Mouse (Mus musculus) B cell, adult 67 days (primary cell): ENCODE measurements around the gene Mylk. TPM values are rescaled to one million over a fixed set of nuclear protein-coding genes. Genes with fewer than 3 reads are reported as not detected.

Experiments
- total RNA-seq, 2 experiments: library from RNA; stranded (reverse); gene quantifications; 4 replicates each; pipeline ENCODE4 v1.2.4; 2023

The Mylk gene
- under 1 TPM in 1 of 2 experiments, not detected in 1; 0.12 TPM for total RNA-seq

DNA sequence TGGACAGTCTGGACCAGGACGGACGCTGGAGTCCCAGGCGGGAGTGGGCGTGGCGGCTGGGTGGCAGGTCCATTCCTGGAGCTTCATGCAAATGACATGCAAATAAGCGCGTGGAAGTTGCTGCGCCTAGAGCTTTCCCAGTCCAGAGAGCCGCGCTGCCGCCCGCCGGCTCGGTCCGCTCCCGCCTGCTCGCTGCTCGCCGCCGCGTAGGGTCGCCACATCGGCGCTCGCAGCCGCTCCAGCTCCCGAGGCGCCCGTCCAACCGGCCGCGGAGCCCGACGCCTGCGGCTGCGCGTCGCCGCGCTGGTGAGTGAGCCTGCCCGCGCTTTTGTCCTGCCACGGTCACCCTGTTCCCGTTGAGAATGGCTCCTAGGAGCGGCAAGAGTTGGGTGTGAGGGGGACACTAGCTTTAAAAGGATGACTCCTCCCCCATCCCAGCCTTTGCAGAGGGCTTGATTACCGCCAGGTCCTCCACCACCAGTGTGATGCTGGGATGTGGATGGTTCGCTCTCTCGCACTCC, at the start of gene Mylk:
Gene Mylk (plus strand): TSS at position 146 of the 521 bp plus-strand sequence.

DNA sequence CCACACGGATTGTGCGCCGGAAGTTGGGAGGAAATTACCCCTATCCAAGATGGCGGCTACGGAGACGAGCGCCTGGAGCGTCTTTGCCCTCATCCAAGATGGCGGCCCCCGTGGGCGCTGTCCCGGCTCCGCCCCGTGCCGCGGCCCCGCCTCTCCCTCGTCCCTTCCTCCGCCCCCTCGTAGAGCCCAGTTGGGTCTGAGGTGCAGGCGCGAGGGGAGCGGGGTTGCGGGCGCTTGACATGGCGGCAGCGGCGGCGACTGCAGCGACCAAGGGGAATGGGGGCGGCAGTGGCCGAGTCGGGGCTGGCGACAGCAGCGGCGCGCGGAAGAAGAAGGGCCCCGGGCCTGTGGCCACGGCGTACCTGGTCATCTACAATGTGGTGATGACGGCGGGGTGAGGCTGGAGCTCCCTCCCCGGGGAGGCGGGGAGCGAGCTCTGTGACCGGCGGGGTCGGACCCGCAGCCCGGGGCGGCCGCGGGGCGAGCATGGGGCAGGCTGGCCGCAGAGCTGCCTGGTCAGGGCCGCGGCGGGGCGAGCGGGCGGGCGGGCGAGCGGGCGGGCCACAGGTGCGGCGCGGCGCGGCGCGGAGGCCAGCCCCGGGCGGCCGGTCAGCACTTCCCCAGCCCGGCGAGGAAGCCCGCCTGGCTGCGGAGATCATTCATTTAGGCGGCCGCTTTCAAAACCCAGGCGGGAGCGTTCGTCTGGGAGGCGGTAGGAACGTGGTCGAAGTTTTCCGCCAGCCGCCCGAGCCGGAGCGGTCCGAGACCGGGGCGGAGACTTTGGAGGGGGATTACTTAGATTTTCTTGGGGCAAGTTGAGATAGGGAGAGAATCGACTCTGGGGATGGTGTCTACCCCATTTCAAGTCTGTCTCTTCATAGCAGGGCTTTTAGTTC, 277.5 kb downstream of the Mylk start, which contains the start of gene Hacd2:
Gene Hacd2 (plus strand): TSS at position 187 of the 896 bp plus-strand sequence.

Other genes starting within 250 kb of the Mylk start
- 1 to 10 TPM; 4.8 to 5.1 TPM for gene Kalrn, start 171.7 kb upstream of the Mylk start, total RNA-seq
- gene Ropn1, start 95.3 kb upstream of the Mylk start, total RNA-seq, result not detected
- gene Ccdc14, start 54.6 kb upstream of the Mylk start, total RNA-seq, result 1 to 10 TPM; 2.9 to 6.1 TPM